Mouse (Mus musculus): ENCODE data around the gene Plod2.

DNA sequence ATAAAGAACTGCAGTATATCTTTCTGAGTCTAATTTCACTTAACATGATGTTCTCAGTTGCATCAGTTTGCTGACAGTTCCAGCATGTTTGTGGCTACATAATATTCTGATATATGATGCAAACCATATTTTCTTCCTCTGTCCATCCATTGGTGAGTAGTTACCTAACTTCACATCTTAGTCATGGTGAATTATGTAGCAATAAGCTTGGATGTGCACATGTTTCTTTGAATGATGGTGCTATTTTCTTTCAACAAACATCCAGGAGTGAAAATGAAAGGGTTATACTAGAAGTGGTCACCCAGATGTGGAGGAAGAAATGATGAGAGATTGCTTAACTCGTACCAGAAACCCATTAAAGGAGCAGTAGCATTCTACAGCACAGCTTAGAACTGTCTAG, 37.1 kb upstream of the Plod2 start:
- TF ChIP-seq POLR2A (IDR thresholded peaks at IDR 0.05; ENCODE audit: low read depth, low read length), result no peak
- TF ChIP-seq CTCF (IDR thresholded peaks at IDR 0.05; ENCODE audit: extremely low read depth, insufficient read length, insufficient replicate concordance, low read depth, low read length), result no peak

Measured in small intestine, adult 2 months (tissue).